Mouse (Mus musculus): ENCODE results near the gene Atf6. TPM values are rescaled to one million over a fixed set of nuclear protein-coding genes. Genes with fewer than 3 reads are reported as not detected.
A peak's percentile ranks its signal among the peaks of the same experiment; 100 is the strongest.

Gene Atf6
- total and polyA plus RNA-seq, 2 experiments from 2014 or later, result 13.0 to 41.5 TPM

DNA sequence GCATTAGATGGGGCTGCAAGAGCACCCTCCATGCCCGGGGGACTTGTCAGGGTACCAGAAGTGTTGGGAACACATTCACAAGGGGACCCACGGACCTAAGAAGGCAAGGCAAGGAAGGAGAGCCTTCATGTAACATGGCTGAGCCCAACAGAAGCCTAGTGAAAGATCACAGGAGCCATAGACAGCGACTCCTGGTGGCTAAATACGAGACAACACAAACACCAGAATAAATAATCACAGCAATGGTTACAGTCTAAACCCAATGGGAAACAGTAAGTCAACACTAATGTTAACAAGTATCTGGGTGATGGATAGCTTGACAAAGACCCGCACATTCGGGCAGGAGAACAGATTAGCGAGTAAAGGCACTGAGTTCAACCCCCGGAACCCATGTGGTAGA is 23.2 kb downstream of the Atf6 start:
- no peak overlapping the region for H3K9ac ChIP-seq (replicated peaks; ENCODE audit: low read depth, low read length)
- H3K4me1 ChIP-seq (ENCODE audit: control insufficient read depth, insufficient read depth), result peaks cover 15% of the 10 kb centered on the region; the same call in 1 of the 2 replicates
- whole genome bisulfite sequencing, result 70% methylated on average over 8 of the region's 8 CpGs
- ATAC-seq (ENCODE audit: insufficient read depth, low read depth) (no peak), DNase-seq (ENCODE audit: low spot score) (peak; percentile 58)
- H3K9me3 ChIP-seq (replicated peaks; ENCODE audit: control insufficient read depth, low read length), result no peaks in the 10 kb centered on the region
- no peak overlapping the region for H3K4me2 ChIP-seq (ENCODE audit: low read depth, low read length)
- TF ChIP-seq EP300 (IDR thresholded peaks at IDR 0.05; ENCODE audit: low read depth) (no peak), CTCF (IDR thresholded peaks at IDR 0.05; ENCODE audit: low read depth) (peak; percentile 73)
- no peak overlapping the region for H3K27ac ChIP-seq (ENCODE audit: low read depth)
- H3K4me3 ChIP-seq (ENCODE audit: low read depth, low read length), result no peak overlapping the region
- peaks cover 19% of the 10 kb centered on the region for H3K36me3 ChIP-seq (replicated peaks; ENCODE audit: control insufficient read depth, insufficient read depth, low read length)
- H3K27me3 ChIP-seq (ENCODE audit: control insufficient read depth, insufficient read depth, low read length), result no peaks in the 10 kb centered on the region

DNA sequence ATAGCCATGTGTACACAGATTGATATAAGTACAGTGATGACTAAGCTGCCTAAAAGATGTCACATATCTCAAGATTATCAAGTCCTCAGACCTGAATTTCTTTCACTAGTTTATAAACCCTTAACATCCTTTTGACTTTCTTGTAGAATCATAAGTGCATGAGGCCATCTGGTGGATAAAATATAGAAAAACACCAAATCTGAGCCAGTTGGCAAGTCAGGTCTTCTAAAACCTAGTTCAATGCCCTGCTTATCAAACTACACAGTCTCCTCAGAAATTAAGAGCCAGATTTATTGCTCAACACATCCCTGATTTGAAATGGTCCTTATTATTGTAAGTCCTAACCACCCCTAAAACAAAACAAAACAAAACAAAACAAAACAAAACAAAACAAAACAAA is 27.9 kb downstream of the Atf6 start:
- H3K9me3 ChIP-seq (replicated peaks; ENCODE audit: control insufficient read depth, low read length), result no peaks in the 10 kb centered on the region
- TF ChIP-seq EP300 (IDR thresholded peaks at IDR 0.05; ENCODE audit: low read depth), result no peak
- peak; percentile 56 for TF ChIP-seq CTCF (IDR thresholded peaks at IDR 0.05; ENCODE audit: low read depth)
- H3K36me3 ChIP-seq (replicated peaks; ENCODE audit: control insufficient read depth, insufficient read depth, low read length), result peaks cover 30% of the 10 kb centered on the region
- peaks cover under 1% of the 10 kb centered on the region; the same call in 1 of the 2 replicates for H3K4me1 ChIP-seq (ENCODE audit: control insufficient read depth, insufficient read depth)
- H3K9ac ChIP-seq (replicated peaks; ENCODE audit: low read depth, low read length), result no peak overlapping the region
- no peak overlapping the region for H3K4me3 ChIP-seq (ENCODE audit: low read depth, low read length)
- H3K27me3 ChIP-seq (ENCODE audit: control insufficient read depth, insufficient read depth, low read length), result no peaks in the 10 kb centered on the region
- DNase-seq (ENCODE audit: low spot score), result peak; percentile 60
- H3K4me2 ChIP-seq (ENCODE audit: low read depth, low read length), result no peak overlapping the region
- no peak for ATAC-seq (ENCODE audit: insufficient read depth, low read depth)
- no peak overlapping the region for H3K27ac ChIP-seq (ENCODE audit: low read depth)

- no peak for TF ChIP-seq CTCF (IDR thresholded peaks at IDR 0.05; ENCODE audit: low read depth)
- TF ChIP-seq EP300 (IDR thresholded peaks at IDR 0.05; ENCODE audit: low read depth), result no peak
- ATAC-seq (ENCODE audit: insufficient read depth, low read depth), result no peak
- no peak overlapping the region for H3K9ac ChIP-seq (replicated peaks; ENCODE audit: low read depth, low read length)
- 63% methylated on average over 9 of the region's 9 CpGs for WGBS
- peaks cover 32% of the 10 kb centered on the region for H3K36me3 ChIP-seq (replicated peaks; ENCODE audit: control insufficient read depth, insufficient read depth, low read length)
- no peak overlapping the region for H3K4me2 ChIP-seq (ENCODE audit: low read depth, low read length)
- no peak for DNase-seq (ENCODE audit: low spot score)
- no peak overlapping the region for H3K27ac ChIP-seq (ENCODE audit: low read depth)
- H3K4me3 ChIP-seq (ENCODE audit: low read depth, low read length), result no peak overlapping the region
- no peaks in the 10 kb centered on the region for H3K27me3 ChIP-seq (ENCODE audit: control insufficient read depth, insufficient read depth, low read length)
- no peaks in the 10 kb centered on the region for H3K9me3 ChIP-seq (replicated peaks; ENCODE audit: control insufficient read depth, low read length)
- no peaks in the 10 kb centered on the region; the same call in 1 of the 2 replicates for H3K4me1 ChIP-seq (ENCODE audit: control insufficient read depth, insufficient read depth)
Observed at GRCm38 (mm10) chr1:170834756-170835155, 32.8 kb downstream of the Atf6 start.

DNA sequence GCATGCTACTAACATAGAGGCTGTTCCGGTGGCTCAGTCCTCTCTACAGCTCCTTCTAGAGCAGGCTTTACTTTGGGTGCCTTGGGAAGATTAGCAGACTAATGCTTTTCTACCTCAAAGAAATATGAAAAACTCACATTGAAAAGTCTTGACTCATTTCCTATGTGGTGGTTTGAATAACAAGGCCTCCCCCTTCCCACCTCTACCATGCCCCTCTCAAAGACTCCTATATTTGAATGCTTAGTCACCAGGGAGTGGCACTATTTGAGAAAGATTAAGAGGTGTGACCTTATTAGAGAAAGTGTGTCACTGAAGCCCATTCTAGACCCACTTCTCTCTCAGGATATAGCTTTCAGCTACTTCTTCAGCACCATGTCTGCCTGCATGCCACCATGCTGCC is 37.8 kb downstream of the Atf6 start:
- no peak for ATAC-seq (ENCODE audit: insufficient read depth, low read depth)
- Histone ChIP-seq H3K27ac (ENCODE audit: low read depth) (no peak overlapping the region), H3K9me3 (replicated peaks; ENCODE audit: control insufficient read depth, low read length) (no peaks in the 10 kb centered on the region), H3K36me3 (replicated peaks; ENCODE audit: control insufficient read depth, insufficient read depth, low read length) (peaks cover 20% of the 10 kb centered on the region), H3K27me3 (ENCODE audit: control insufficient read depth, insufficient read depth, low read length) (no peaks in the 10 kb centered on the region), H3K4me2 (ENCODE audit: low read depth, low read length) (no peak overlapping the region), H3K9ac (replicated peaks; ENCODE audit: low read depth, low read length) (no peak overlapping the region), H3K4me3 (ENCODE audit: low read depth, low read length) (no peak overlapping the region), H3K4me1 (ENCODE audit: control insufficient read depth, insufficient read depth) (no peaks in the 10 kb centered on the region; the same call in 1 of the 2 replicates)
- no peak for DNase-seq (ENCODE audit: low spot score)
- 100% methylated on average over 1 of the region's 1 CpGs for WGBS
- TF ChIP-seq EP300 (IDR thresholded peaks at IDR 0.05; ENCODE audit: low read depth) (no peak), CTCF (IDR thresholded peaks at IDR 0.05; ENCODE audit: low read depth) (no peak)

DNA sequence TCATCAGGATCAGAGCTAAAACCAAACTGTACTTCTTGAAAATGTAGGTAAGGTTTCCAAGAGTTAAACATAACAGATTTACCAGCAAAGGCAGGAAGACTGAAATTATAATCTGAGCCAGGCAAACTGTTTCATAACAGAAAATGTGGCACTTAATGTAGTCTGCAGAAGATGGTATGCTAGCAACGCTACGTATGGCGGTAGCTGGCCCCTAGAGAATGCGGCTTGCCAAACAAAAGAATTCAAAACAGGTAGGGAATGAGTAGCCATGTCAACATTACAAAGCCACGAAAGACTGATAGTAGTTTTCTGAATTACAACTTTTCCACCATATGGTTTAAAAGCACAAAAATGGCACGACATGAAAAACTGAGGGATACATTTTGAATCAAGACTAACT is 38.2 kb downstream of the Atf6 start:
- H3K27ac ChIP-seq (ENCODE audit: low read depth), result no peak overlapping the region
- TF ChIP-seq EP300 (IDR thresholded peaks at IDR 0.05; ENCODE audit: low read depth) (no peak), CTCF (IDR thresholded peaks at IDR 0.05; ENCODE audit: low read depth) (no peak)
- H3K36me3 ChIP-seq (replicated peaks; ENCODE audit: control insufficient read depth, insufficient read depth, low read length), result peaks cover 16% of the 10 kb centered on the region
- no peak overlapping the region for H3K4me3 ChIP-seq (ENCODE audit: low read depth, low read length)
- no peak overlapping the region for H3K4me2 ChIP-seq (ENCODE audit: low read depth, low read length)
- no peak overlapping the region for H3K9ac ChIP-seq (replicated peaks; ENCODE audit: low read depth, low read length)
- ATAC-seq (ENCODE audit: insufficient read depth, low read depth) (no peak), DNase-seq (ENCODE audit: low spot score) (no peak)
- no peaks in the 10 kb centered on the region for H3K27me3 ChIP-seq (ENCODE audit: control insufficient read depth, insufficient read depth, low read length)
- no peaks in the 10 kb centered on the region for H3K9me3 ChIP-seq (replicated peaks; ENCODE audit: control insufficient read depth, low read length)
- 80% methylated on average over 6 of the region's 6 CpGs for WGBS
- H3K4me1 ChIP-seq (ENCODE audit: control insufficient read depth, insufficient read depth), result no peaks in the 10 kb centered on the region

DNA sequence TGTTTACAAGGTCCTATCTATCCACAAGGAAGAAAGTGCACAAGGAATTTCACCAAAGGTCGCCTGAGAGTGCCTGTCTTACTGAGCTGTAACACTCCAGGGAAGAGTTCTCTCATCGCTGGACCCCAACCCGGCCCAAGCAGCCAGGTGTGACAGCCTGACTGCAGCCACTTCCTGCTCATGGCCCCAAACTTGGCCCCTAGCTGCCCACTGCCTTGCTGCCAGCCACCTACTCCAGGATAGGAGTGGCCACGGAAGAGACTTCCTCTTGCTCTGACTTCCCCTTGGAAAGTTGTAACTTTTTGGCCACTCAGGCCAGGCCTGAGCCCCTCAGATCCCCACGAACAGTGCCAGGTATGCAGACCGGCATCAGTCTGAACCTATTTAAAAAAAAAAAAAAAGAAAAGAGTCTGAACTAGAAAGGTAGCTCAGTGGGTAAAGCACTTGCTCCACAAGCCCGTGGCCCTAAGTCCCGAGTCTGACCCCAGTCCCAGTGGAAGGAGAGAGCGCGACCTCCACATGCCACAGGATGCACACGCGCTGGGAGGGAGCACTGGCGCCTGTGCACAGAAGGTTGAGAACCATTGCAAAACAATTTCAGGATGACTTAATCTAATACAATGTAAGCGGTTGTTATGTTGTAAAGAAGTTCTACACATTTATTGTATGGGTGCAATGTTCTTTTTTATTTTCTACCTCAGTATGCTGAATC is 47.3 kb downstream of the Atf6 start:
- Histone ChIP-seq H3K9ac (replicated peaks; ENCODE audit: low read depth, low read length) (no peak overlapping the region), H3K27me3 (ENCODE audit: control insufficient read depth, insufficient read depth, low read length) (no peaks in the 10 kb centered on the region), H3K4me2 (ENCODE audit: low read depth, low read length) (no peak overlapping the region), H3K27ac (ENCODE audit: low read depth) (no peak overlapping the region), H3K9me3 (replicated peaks; ENCODE audit: control insufficient read depth, low read length) (no peaks in the 10 kb centered on the region), H3K4me3 (ENCODE audit: low read depth, low read length) (no peak overlapping the region), H3K36me3 (replicated peaks; ENCODE audit: control insufficient read depth, insufficient read depth, low read length) (peaks cover 14% of the 10 kb centered on the region; the same call in 1 of the 2 replicates), H3K4me1 (ENCODE audit: control insufficient read depth, insufficient read depth) (no peaks in the 10 kb centered on the region)
- ATAC-seq (ENCODE audit: insufficient read depth, low read depth), result no peak
- TF ChIP-seq EP300 (IDR thresholded peaks at IDR 0.05; ENCODE audit: low read depth), result no peak
- TF ChIP-seq CTCF (IDR thresholded peaks at IDR 0.05; ENCODE audit: low read depth), result no peak
- no peak for DNase-seq (ENCODE audit: low spot score)
- WGBS, result 80% methylated on average over 14 of the region's 14 CpGs

Data from heart, postnatal 0 days (tissue).